Mouse (Mus musculus): ENCODE measurements around the gene Pitpnc1. TPM values are rescaled to one million over a fixed set of nuclear protein-coding genes. Genes with fewer than 3 reads are reported as not detected.

Pitpnc1 gene
- polyA plus RNA-seq, 1 experiment, result 23.1 TPM

DNA sequence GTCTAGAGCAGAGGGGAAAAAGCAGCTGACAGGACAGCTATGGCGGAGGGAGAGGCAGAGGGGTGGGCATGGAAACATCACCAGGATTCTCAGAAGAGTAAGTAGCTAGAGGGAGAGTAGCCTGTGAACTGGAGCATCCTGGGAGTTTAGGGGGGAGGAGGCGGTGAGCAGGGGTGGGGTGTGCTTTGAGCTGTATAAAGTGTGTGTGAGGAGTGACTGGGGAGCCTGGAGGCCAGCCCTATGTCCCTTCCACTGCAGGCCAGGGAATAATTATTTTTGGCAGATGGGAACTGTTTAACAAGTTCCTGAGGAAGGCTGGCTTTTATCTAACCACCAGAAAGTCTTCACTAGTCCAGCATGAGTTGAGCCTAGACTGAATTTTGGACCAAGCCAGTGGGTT lies 275.2 kb downstream of the Pitpnc1 start:
- H3K4me1 ChIP-seq (ENCODE audit: control insufficient read depth, insufficient read depth, insufficient read length, low read length), result no peaks in the 10 kb centered on the region
- no peak overlapping the region for H3K27ac ChIP-seq (replicated peaks; ENCODE audit: low read depth, low read length)
- H3K4me3 ChIP-seq (ENCODE audit: insufficient read depth, low read depth, low read length), result no peak overlapping the region

DNA sequence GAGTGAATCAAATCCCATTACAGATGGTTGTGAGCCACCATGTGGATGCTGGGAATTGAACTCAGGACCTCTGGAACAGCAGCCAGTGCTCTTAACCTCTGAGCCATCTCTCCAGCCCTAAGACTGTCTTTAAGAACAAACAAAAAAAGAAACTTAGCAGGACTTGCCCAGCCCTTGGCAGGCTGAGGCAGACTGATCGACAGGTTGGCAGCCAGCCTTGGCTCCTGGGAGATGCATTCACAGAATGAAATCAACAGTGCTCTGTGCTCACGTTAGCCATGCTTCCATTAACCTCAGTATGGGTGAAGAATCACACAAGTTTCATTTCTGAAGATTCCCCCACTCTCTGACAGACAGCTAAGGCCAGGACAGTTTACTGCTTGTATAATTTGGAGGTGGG lies 280.1 kb downstream of the Pitpnc1 start:
- H3K4me3 ChIP-seq (ENCODE audit: insufficient read depth, low read depth, low read length), result no peak overlapping the region
- no peak overlapping the region for H3K27ac ChIP-seq (replicated peaks; ENCODE audit: low read depth, low read length)
- peaks cover 4% of the 10 kb centered on the region; the same call in 1 of the 2 replicates for H3K4me1 ChIP-seq (ENCODE audit: control insufficient read depth, insufficient read depth, insufficient read length, low read length)

DNA sequence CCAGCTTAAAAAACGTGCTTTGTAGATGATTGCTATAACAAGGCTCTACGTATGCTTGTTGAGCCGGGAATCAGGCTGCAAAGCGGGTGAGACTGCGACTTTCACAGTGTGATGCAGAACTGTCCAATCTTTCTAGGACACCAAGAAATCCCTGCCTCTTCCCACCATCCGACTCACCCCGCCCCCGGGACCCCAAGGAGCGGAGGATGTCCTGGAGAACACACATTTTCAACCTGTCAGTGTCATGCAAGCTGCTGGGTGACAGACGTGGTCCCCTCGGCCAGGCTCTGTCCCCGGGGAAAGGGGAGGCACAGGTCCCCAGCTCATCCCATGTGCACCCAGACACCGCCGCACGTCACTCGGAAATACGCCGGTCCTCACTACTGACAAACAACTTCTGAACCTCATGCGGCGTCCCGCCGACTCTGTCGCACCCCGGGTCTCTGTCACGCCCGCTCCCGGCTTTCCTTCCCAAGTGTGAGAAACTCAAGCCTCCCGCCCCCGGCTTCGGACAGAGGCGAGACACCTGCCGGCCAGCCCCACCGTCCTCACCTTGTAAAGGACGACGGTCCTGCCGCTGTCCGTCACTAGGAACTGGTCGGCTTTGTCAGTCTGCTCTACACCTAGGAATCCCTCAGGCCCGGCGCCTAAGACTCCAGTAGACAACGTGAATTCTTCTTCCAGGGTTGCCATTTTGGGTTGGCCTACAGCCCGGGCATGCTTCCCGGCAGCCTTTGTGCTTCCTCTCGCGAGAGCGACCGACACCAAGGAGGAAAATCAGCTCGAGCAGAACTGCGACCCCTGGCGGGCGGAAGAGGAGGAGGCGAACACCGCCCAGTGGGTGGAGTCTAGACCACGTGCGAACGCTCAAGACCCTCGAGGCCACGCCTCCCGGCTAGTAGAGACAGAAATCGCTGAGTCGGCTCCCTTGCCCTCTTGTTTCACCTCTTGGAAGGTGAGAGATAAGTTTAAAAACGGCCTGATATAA lies 281.6 kb downstream of the Pitpnc1 start, which contains the start of gene Nol11:
TSS of gene Nol11 (minus strand) at position 817 of the 988 bp plus-strand sequence.
- peak within 1 kb of the TSS; percentile 92 for H3K4me3 ChIP-seq (ENCODE audit: insufficient read depth, low read depth, low read length)
- H3K27ac ChIP-seq (replicated peaks; ENCODE audit: low read depth, low read length), result peak within 1 kb of the TSS; percentile 73
- H3K4me1 ChIP-seq (ENCODE audit: control insufficient read depth, insufficient read depth, insufficient read length, low read length), result peaks cover 4% of the 10 kb centered on the region; the same call in 1 of the 2 replicates

DNA sequence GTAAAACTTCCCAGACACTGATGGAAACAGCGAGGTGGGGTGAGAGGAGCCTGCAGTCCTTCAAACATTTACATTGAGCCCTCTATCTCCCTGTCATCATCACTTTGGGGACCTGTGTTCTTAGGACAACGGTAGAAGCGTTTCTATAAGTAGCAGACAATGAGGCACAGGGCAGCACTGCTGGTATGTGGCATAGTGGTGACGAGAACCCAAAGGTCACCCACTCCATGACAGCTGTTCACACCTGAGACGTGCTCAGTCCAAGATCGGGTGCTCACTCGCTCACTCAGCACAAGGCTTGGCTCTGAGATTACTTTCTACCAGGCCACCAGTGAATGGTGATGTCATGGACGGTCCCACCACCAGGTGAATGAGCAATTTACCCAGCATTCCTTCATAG lies 286.7 kb downstream of the Pitpnc1 start:
- Histone ChIP-seq H3K4me1 (ENCODE audit: control insufficient read depth, insufficient read depth, insufficient read length, low read length) (peaks cover 4% of the 10 kb centered on the region; the same call in 1 of the 2 replicates), H3K27ac (replicated peaks; ENCODE audit: low read depth, low read length) (no peak overlapping the region), H3K4me3 (ENCODE audit: insufficient read depth, low read depth, low read length) (no peak overlapping the region)

DNA sequence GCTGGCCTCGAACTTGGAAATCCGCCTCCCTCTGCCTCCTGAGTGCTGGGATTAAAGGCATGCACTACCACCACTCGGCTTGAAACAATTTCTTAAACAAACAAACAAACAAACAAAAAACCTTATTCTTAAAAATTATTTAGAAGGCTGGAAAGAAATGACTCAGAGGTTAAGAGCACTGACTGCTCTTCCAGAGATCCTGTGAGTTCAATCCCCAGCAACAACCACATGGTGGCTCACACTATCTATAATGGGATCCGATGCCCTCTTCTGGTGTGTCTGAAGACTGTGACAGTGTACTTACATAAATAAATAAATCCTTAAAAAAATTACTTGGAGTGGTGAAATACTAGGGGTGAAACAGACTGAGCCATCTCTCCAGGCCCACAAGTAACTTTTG lies 309.3 kb downstream of the Pitpnc1 start:
- Histone ChIP-seq H3K4me1 (ENCODE audit: control insufficient read depth, insufficient read depth, insufficient read length, low read length) (no peaks in the 10 kb centered on the region), H3K4me3 (ENCODE audit: insufficient read depth, low read depth, low read length) (no peak overlapping the region), H3K27ac (replicated peaks; ENCODE audit: low read depth, low read length) (no peak overlapping the region)

DNA sequence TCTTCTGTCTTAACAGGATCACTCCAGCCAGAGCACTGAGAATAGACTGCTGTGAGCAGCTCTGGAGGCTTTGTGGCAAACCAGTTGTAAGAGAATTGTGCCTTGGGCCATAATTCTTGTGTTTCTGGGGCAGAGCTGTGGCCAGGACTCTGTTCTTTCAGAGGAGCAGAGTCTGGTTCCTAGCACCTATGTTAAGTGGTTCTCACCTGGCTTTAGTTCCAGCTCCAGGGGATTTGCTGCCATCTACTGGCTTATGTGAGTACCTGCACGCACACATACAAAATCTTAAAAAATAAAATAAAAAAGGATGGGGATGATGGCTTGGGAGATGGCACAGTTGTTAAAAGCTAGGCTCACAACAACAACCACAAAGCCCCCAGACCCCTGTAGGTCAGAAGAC lies 311.5 kb downstream of the Pitpnc1 start:
- no peaks in the 10 kb centered on the region for H3K4me1 ChIP-seq (ENCODE audit: control insufficient read depth, insufficient read depth, insufficient read length, low read length)
- H3K27ac ChIP-seq (replicated peaks; ENCODE audit: low read depth, low read length), result no peak overlapping the region
- H3K4me3 ChIP-seq (ENCODE audit: insufficient read depth, low read depth, low read length), result no peak overlapping the region

Other genes starting within 250 kb of the Pitpnc1 start
- 105 and 113 TPM in 2 replicates for gene Psmd12, start 8.8 kb upstream of the Pitpnc1 start, polyA plus RNA-seq (2012; ENCODE audit: insufficient read depth, insufficient read length, missing spikeins)
- gene Helz, start 77.2 kb upstream of the Pitpnc1 start, polyA plus RNA-seq (2012; ENCODE audit: insufficient read depth, insufficient read length, missing spikeins), result 6.0 and 11.3 TPM in 2 replicates
- gene Cacng1, start 245.8 kb upstream of the Pitpnc1 start, polyA plus RNA-seq (2012; ENCODE audit: insufficient read depth, insufficient read length, missing spikeins), result 3.1 and 4.3 TPM in 2 replicates